Mouse (Mus musculus) hindbrain, embryonic 16.5 days (tissue): Measurements from ENCODE around the gene Gramd1b. TPM values are rescaled to one million over a fixed set of nuclear protein-coding genes. Genes with fewer than 3 reads are reported as not detected.
A peak's percentile ranks its signal among the peaks of the same experiment; 100 is the strongest.

Experiments
- ATAC-seq: fragments of 200-750 bp; cut with Nextera tagmentation; 2 replicates; pipeline ENCODE4 v1.8.0; 2017; ENCODE audit warnings: moderate TSS enrichment, moderate library complexity
- H3K27ac ChIP-seq: fragments of 300-500 bp; sonication (generic); 2 replicates; pipeline ENCODE4 v1.5.1; 2014; ENCODE audit warnings: low read depth, mild to moderate bottlenecking, control low read depth, low read length, moderate library complexity
- H3K27me3 ChIP-seq: fragments of 300-500 bp; sonication (generic); replicated peaks from 2 replicates; pipeline ENCODE4 v1.6.1; 2014; ENCODE audit warnings: low read length; ENCODE audit not compliant: control insufficient read depth, insufficient read depth
- H3K36me3 ChIP-seq: fragments of 300-500 bp; sonication (generic); 2 replicates; pipeline ENCODE4 v1.6.1; 2014; ENCODE audit warnings: mild to moderate bottlenecking, low read length, moderate library complexity, mixed read lengths; ENCODE audit not compliant: control insufficient read depth, insufficient read depth
- H3K4me1 ChIP-seq: fragments of 300-500 bp; sonication (generic); 2 replicates; pipeline ENCODE4 v1.6.1; 2014; ENCODE audit warnings: low read depth, low read length; ENCODE audit not compliant: control insufficient read depth, insufficient read depth
- H3K4me2 ChIP-seq: fragments of 300-500 bp; sonication (generic); 2 replicates; pipeline ENCODE4 v1.6.1; 2014; ENCODE audit warnings: mild to moderate bottlenecking, low read length, control low read depth, moderate library complexity
- H3K4me3 ChIP-seq: fragments of 300-500 bp; sonication (generic); 2 replicates; pipeline ENCODE4 v1.5.1; 2014; ENCODE audit warnings: mild to moderate bottlenecking, low read length, control low read depth, moderate library complexity
- H3K9ac ChIP-seq: fragments of 300-500 bp; sonication (generic); 2 replicates; pipeline ENCODE4 v1.6.1; 2014; ENCODE audit warnings: low read depth, mild to moderate bottlenecking, control low read depth, low read length, moderate library complexity
- H3K9me3 ChIP-seq: fragments of 300-500 bp; sonication (generic); 2 replicates; pipeline ENCODE4 v1.6.1; 2014; ENCODE audit warnings: mild to moderate bottlenecking, low read length, moderate library complexity; ENCODE audit not compliant: control insufficient read depth
- whole genome bisulfite sequencing: fragments of 180-500 bp; shearing (Covaris S2); extraction: QIAGEN DNeasy Blood & Tissue Kit; methylation state at CpG from one replicate; pipeline ENCODE4 v1.1.7; 2014; 5-methylcytosine and 5-hydroxymethylcytosine counted together
- polyA plus RNA-seq: library from polyadenylated mRNA; unstranded; fragments of >200 nt; fragmentation: Nextera tagmentation; extraction: Ambion mirVana; gene quantifications from 2 replicates; pipeline ENCODE4 v1.2.1, GENCODE M21; 2015

The Gramd1b gene
- polyA plus RNA-seq, 1 experiment from 2014 or later: 18.5 TPM

- no peaks in the 10 kb centered on the region for H3K9me3 ChIP-seq
- no peak overlapping the region for H3K4me2 ChIP-seq
- H3K27me3 ChIP-seq: no peaks in the 10 kb centered on the region
- ATAC-seq: no peak
- 84% methylated on average over 5 of the region's 5 CpGs for WGBS
- no peak overlapping the region for H3K4me3 ChIP-seq
- no peaks in the 10 kb centered on the region for H3K4me1 ChIP-seq
- H3K27ac ChIP-seq: no peak overlapping the region
- no peaks in the 10 kb centered on the region for H3K36me3 ChIP-seq
- no peak overlapping the region for H3K9ac ChIP-seq
These were observed 26.6 kb upstream of the Gramd1b start for GRCm38 (mm10) chr9:40557796-40558195.

- Histone ChIP-seq H3K36me3 (no peaks in the 10 kb centered on the region), H3K4me1 (no peaks in the 10 kb centered on the region), H3K4me3 (no peak overlapping the region), H3K4me2 (no peak overlapping the region), H3K27ac (no peak overlapping the region), H3K9me3 (no peaks in the 10 kb centered on the region), H3K27me3 (no peaks in the 10 kb centered on the region), H3K9ac (no peak overlapping the region)
- no peak for ATAC-seq
- WGBS: 70% methylated on average over 4 of the region's 4 CpGs
These were observed 25.2 kb upstream of the Gramd1b start for GRCm38 (mm10) chr9:40556396-40556795.

- Histone ChIP-seq H3K4me1 (no peaks in the 10 kb centered on the region), H3K27me3 (no peaks in the 10 kb centered on the region), H3K36me3 (no peaks in the 10 kb centered on the region), H3K9ac (no peak overlapping the region), H3K4me3 (no peak overlapping the region), H3K9me3 (no peaks in the 10 kb centered on the region), H3K27ac (no peak overlapping the region), H3K4me2 (no peak overlapping the region)
- 71% methylated on average over 5 of the region's 5 CpGs for WGBS
- no peak for ATAC-seq
These were observed 24.1 kb upstream of the Gramd1b start for GRCm38 (mm10) chr9:40555243-40555642.

- Histone ChIP-seq H3K9ac (no peak overlapping the region), H3K36me3 (no peaks in the 10 kb centered on the region), H3K4me2 (no peak overlapping the region), H3K27ac (no peak overlapping the region), H3K9me3 (no peaks in the 10 kb centered on the region), H3K4me1 (no peaks in the 10 kb centered on the region), H3K27me3 (no peaks in the 10 kb centered on the region), H3K4me3 (no peak overlapping the region)
- 89% methylated on average over 5 of the region's 5 CpGs for WGBS
- ATAC-seq: no peak
These were observed 16.7 kb upstream of the Gramd1b start for GRCm38 (mm10) chr9:40547876-40548275.

- H3K4me3 ChIP-seq: no peak overlapping the region
- H3K27me3 ChIP-seq: no peaks in the 10 kb centered on the region
- H3K9me3 ChIP-seq: no peaks in the 10 kb centered on the region
- no peaks in the 10 kb centered on the region for H3K36me3 ChIP-seq
- no peaks in the 10 kb centered on the region; the same call in 1 of the 2 replicates for H3K4me1 ChIP-seq
- ATAC-seq: no peak
- no peak overlapping the region for H3K9ac ChIP-seq
- no peak overlapping the region for H3K27ac ChIP-seq
- 72% methylated on average over 6 of the region's 6 CpGs for WGBS
- no peak overlapping the region for H3K4me2 ChIP-seq
These were observed 14.0 kb upstream of the Gramd1b start for GRCm38 (mm10) chr9:40545193-40545592.

GRCm38 (mm10) chr9:40539588-40540140 is 8.5 kb upstream of the Gramd1b start:
- Histone ChIP-seq H3K9ac (no peak overlapping the region), H3K4me1 (peaks cover 15% of the 10 kb centered on the region), H3K9me3 (no peaks in the 10 kb centered on the region)

GRCm38 (mm10) chr9:40537708-40538105 is 6.5 kb upstream of the Gramd1b start:
- Histone ChIP-seq H3K4me3 (no peak overlapping the region), H3K4me1 (peaks cover 15% of the 10 kb centered on the region), H3K27me3 (no peaks in the 10 kb centered on the region), H3K9ac (no peak overlapping the region), H3K4me2 (no peak overlapping the region), H3K36me3 (no peaks in the 10 kb centered on the region), H3K9me3 (no peaks in the 10 kb centered on the region), H3K27ac (peak overlapping the region; percentile 67; the same call in 1 of the 2 replicates)
- ATAC-seq: peak; percentile 91
- 36% methylated on average over 2 of the region's 2 CpGs for whole genome bisulfite sequencing

More at GRCm38 (mm10) chr9:40539588-40540140, 8.5 kb upstream of the Gramd1b start:
- Histone ChIP-seq H3K27me3 (no peaks in the 10 kb centered on the region), H3K36me3 (no peaks in the 10 kb centered on the region), H3K4me3 (no peak overlapping the region), H3K27ac (peak overlapping the region; percentile 5; the same call in 1 of the 2 replicates), H3K4me2 (no peak overlapping the region)
- peak; percentile 76 for ATAC-seq
- 37% methylated on average over 8 of the region's 8 CpGs for WGBS

- no peaks in the 10 kb centered on the region for H3K36me3 ChIP-seq
- 77% methylated on average over 3 of the region's 3 CpGs for WGBS
- no peak overlapping the region; the same call in 1 of the 2 replicates for H3K27ac ChIP-seq
- H3K9ac ChIP-seq: no peak overlapping the region
- H3K4me3 ChIP-seq: no peak overlapping the region
- no peak overlapping the region for H3K4me2 ChIP-seq
- H3K9me3 ChIP-seq: no peaks in the 10 kb centered on the region
- no peak for ATAC-seq
- H3K27me3 ChIP-seq: no peaks in the 10 kb centered on the region
- peaks cover 15% of the 10 kb centered on the region for H3K4me1 ChIP-seq
These were observed 6.0 kb upstream of the Gramd1b start for GRCm38 (mm10) chr9:40537044-40537707.

- no peaks in the 10 kb centered on the region for H3K27me3 ChIP-seq
- ATAC-seq: peak; percentile 25; the same call in 1 of the 2 replicates
- no peaks in the 10 kb centered on the region for H3K9me3 ChIP-seq
- H3K27ac ChIP-seq: no peak overlapping the region
- H3K9ac ChIP-seq: peak overlapping the region; percentile 73
- peak overlapping the region; percentile 63 for H3K4me3 ChIP-seq
- 60% methylated on average over 8 of the region's 8 CpGs for WGBS
- no peaks in the 10 kb centered on the region for H3K36me3 ChIP-seq
- peak overlapping the region; percentile 92 for H3K4me2 ChIP-seq
- peaks cover 10% of the 10 kb centered on the region for H3K4me1 ChIP-seq
These were observed 647 bp downstream of the Gramd1b start for GRCm38 (mm10) chr9:40530536-40530935.
